Mouse (Mus musculus): ENCODE results near the gene Rhot1. TPM values are rescaled to one million over a fixed set of nuclear protein-coding genes. Genes with fewer than 3 reads are reported as not detected.

Gene Rhot1
- polyA plus RNA-seq, 1 experiment from 2014 or later = 50.7 TPM

DNA sequence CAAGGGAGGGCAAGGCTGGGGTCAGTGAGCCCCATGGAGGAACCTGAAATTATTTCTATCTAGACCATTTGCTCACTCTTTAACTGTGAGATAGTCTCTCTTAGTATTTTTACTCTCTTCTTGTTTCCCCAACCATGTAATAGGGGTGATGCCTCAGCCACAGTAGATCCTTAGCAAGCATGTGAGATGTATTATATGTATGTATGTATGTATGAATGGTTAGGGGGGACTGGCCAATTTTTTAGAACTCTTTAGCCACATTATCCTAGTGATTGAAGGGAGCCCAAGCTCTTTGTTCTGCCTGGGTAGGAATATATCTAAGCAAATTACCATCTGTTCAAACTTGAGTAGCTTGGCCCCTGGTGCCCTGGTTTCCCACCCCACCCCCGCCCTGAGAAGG is 104.6 kb downstream of the Rhot1 start:
- no peak overlapping the region for H3K27ac ChIP-seq (ENCODE audit: low read length)
- H3K4me1 ChIP-seq (ENCODE audit: control insufficient read depth, insufficient read depth, low read length) = no peaks in the 10 kb centered on the region
- H3K9ac ChIP-seq (replicated peaks; ENCODE audit: low read depth, low read length) = no peak overlapping the region
- no peaks in the 10 kb centered on the region for H3K27me3 ChIP-seq (ENCODE audit: control insufficient read depth, insufficient read depth, low read length)
- no peak for ATAC-seq (ENCODE audit: insufficient number of reproducible peaks, insufficient read depth, low FRiP score, low read depth)
- H3K36me3 ChIP-seq (ENCODE audit: control insufficient read depth, insufficient read depth, low read length) = no peaks in the 10 kb centered on the region
- WGBS = 65% methylated on average over 1 of the region's 1 CpGs
- no peak overlapping the region for H3K4me2 ChIP-seq (replicated peaks; ENCODE audit: low read depth, low read length)
- no peak overlapping the region for H3K4me3 ChIP-seq (ENCODE audit: low read depth, low read length)
- no peaks in the 10 kb centered on the region for H3K9me3 ChIP-seq (ENCODE audit: control insufficient read depth, low read depth, low read length)

- ATAC-seq (ENCODE audit: insufficient number of reproducible peaks, insufficient read depth, low FRiP score, low read depth) = no peak
- H3K36me3 ChIP-seq (ENCODE audit: control insufficient read depth, insufficient read depth, low read length) = no peaks in the 10 kb centered on the region
- no peaks in the 10 kb centered on the region for H3K27me3 ChIP-seq (ENCODE audit: control insufficient read depth, insufficient read depth, low read length)
- no peak overlapping the region for H3K27ac ChIP-seq (ENCODE audit: low read length)
- no peaks in the 10 kb centered on the region for H3K4me1 ChIP-seq (ENCODE audit: control insufficient read depth, insufficient read depth, low read length)
- 79% methylated on average over 4 of the region's 4 CpGs for WGBS
- H3K9me3 ChIP-seq (ENCODE audit: control insufficient read depth, low read depth, low read length) = no peaks in the 10 kb centered on the region
- no peak overlapping the region for H3K9ac ChIP-seq (replicated peaks; ENCODE audit: low read depth, low read length)
- no peak overlapping the region for H3K4me3 ChIP-seq (ENCODE audit: low read depth, low read length)
- no peak overlapping the region for H3K4me2 ChIP-seq (replicated peaks; ENCODE audit: low read depth, low read length)
These were observed 105.1 kb downstream of the Rhot1 start for GRCm38 (mm10) chr11:80313944-80314343.

DNA sequence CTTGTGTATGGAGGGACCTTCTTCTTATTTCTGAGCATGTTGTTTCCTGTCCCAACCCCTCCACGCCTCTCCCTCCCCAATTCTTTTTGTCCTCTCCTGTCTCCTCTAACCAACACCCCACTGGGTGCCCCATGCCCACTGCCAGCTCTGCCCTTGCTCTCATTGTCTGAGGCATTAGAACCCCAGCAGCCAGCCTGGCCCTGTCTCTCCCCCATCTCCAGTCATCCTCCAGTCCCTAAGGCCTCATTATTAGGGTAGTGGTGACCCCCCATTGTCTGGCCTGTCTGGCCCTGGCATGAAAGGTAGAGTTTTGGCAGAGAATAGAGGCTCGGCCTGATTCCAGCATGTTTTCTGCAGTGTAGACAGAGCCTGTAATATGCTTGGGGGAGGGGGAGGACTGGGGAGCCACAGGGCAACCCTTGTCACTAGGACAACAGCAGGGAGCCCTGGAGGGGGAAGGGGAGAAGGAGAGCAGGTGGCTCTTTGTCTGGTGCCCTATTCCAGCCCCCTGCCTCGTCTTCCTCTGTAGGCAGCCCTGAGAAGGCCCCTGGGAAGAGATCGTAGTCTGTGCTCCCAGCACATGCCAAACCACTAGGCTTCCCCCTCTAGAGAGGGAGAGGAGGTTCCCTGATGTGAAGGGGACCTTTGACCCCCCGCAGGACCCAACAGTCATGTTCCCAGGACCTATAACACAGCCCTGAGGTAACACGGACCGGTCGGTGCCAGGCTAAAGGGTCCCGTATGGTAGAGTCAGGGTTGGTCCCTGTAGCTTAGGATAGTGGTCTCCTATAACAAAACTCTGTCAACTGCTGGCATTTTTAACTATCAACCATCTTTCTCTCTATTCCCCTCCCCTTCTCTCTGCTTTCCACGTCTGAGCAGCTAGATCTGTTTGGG is 107.2 kb downstream of the Rhot1 start:
- Histone ChIP-seq H3K27me3 (ENCODE audit: control insufficient read depth, insufficient read depth, low read length) (no peaks in the 10 kb centered on the region), H3K4me1 (ENCODE audit: control insufficient read depth, insufficient read depth, low read length) (no peaks in the 10 kb centered on the region), H3K4me3 (ENCODE audit: low read depth, low read length) (no peak overlapping the region), H3K36me3 (ENCODE audit: control insufficient read depth, insufficient read depth, low read length) (no peaks in the 10 kb centered on the region), H3K9me3 (ENCODE audit: control insufficient read depth, low read depth, low read length) (no peaks in the 10 kb centered on the region), H3K27ac (ENCODE audit: low read length) (no peak overlapping the region), H3K9ac (replicated peaks; ENCODE audit: low read depth, low read length) (no peak overlapping the region), H3K4me2 (replicated peaks; ENCODE audit: low read depth, low read length) (no peak overlapping the region)
- WGBS = 65% methylated on average over 10 of the region's 10 CpGs
- ATAC-seq (ENCODE audit: insufficient number of reproducible peaks, insufficient read depth, low FRiP score, low read depth) = no peak

Other genes with a start within 250 kb of the Rhot1 start
- 56.6 and 56.8 TPM in 2 replicates for gene Utp6, start 246.6 kb upstream of the Rhot1 start, polyA plus RNA-seq (2014; fragmentation: Nextera tagmentation; extraction: Ambion mirVana)
- gene Suz12, start 215.9 kb upstream of the Rhot1 start, polyA plus RNA-seq (2014; fragmentation: Nextera tagmentation; extraction: Ambion mirVana) = 33.9 and 35.9 TPM in 2 replicates
- gene Crlf3, start 128.0 kb upstream of the Rhot1 start, polyA plus RNA-seq (2014; fragmentation: Nextera tagmentation; extraction: Ambion mirVana) = 29.4 and 29.6 TPM in 2 replicates
- gene Atad5, start 119.6 kb upstream of the Rhot1 start, polyA plus RNA-seq (2014; fragmentation: Nextera tagmentation; extraction: Ambion mirVana) = 15.1 and 16.3 TPM in 2 replicates
- 25.9 and 28.2 TPM in 2 replicates for gene Tefm, start 66.8 kb upstream of the Rhot1 start, polyA plus RNA-seq (2014; fragmentation: Nextera tagmentation; extraction: Ambion mirVana)
- gene Adap2, start 54.9 kb upstream of the Rhot1 start, polyA plus RNA-seq (2014; fragmentation: Nextera tagmentation; extraction: Ambion mirVana) = 2.3 and 3.0 TPM in 2 replicates
- 8.4 TPM in 2 replicates for gene Rnf135, start 25.2 kb upstream of the Rhot1 start, polyA plus RNA-seq (2014; fragmentation: Nextera tagmentation; extraction: Ambion mirVana)
- gene Rhbdl3, start 91.9 kb downstream of the Rhot1 start, polyA plus RNA-seq (2014; fragmentation: Nextera tagmentation; extraction: Ambion mirVana) = 3.3 and 3.7 TPM in 2 replicates
- 22.2 and 23.0 TPM in 2 replicates for gene 5730455P16Rik, start 169.0 kb downstream of the Rhot1 start, polyA plus RNA-seq (2014; fragmentation: Nextera tagmentation; extraction: Ambion mirVana)
- 270 and 271 TPM in 2 replicates for gene Zfp207, start 174.3 kb downstream of the Rhot1 start, polyA plus RNA-seq (2014; fragmentation: Nextera tagmentation; extraction: Ambion mirVana)
- 278 and 324 TPM in 2 replicates for gene Psmd11, start 219.6 kb downstream of the Rhot1 start, polyA plus RNA-seq (2014; fragmentation: Nextera tagmentation; extraction: Ambion mirVana)